Mouse (Mus musculus) myocyte (in vitro differentiated cells): Measurements from ENCODE around the gene Snx8. TPM values are rescaled to one million over a fixed set of nuclear protein-coding genes. Genes with fewer than 3 reads are reported as not detected.

ENCODE experiments used
- H3K27me3 ChIP-seq: one replicate; pipeline ENCODE4 v1.6.1; 2011; ENCODE audit not compliant: control insufficient read depth, insufficient read depth, insufficient read length
- H3K36me3 ChIP-seq: one replicate; pipeline ENCODE4 v1.6.1; 2011; ENCODE audit not compliant: control insufficient read depth, insufficient read depth
- H3K4me2 ChIP-seq: one replicate; pipeline ENCODE4 v1.6.1; 2011; ENCODE audit warnings: low read depth, control low read depth
- H3K4me3 ChIP-seq: one replicate; pipeline ENCODE4 v1.5.1; 2011; ENCODE audit warnings: mild to moderate bottlenecking, control low read depth, moderate library complexity
- H3K79me2 ChIP-seq: one replicate; pipeline ENCODE4 v1.6.1; 2011; ENCODE audit not compliant: control insufficient read depth, insufficient read depth
- H3ac ChIP-seq: one replicate; pipeline ENCODE4 v1.6.1; 2011; ENCODE audit not compliant: control insufficient read depth, insufficient read length
- CEBPB ChIP-seq: IDR thresholded peaks from 2 replicates; pipeline ENCODE4 v1.6.1; 2011; ENCODE audit warnings: mild to moderate bottlenecking, moderate library complexity; ENCODE audit not compliant: poor library complexity, insufficient read depth, severe bottlenecking
- E2F4 ChIP-seq: IDR thresholded peaks from one replicate; pipeline ENCODE4 v1.6.1; 2011; ENCODE audit warnings: mild to moderate bottlenecking, control low read depth, moderate library complexity; ENCODE audit not compliant: insufficient read depth
- MAX ChIP-seq: IDR thresholded peaks from one replicate; pipeline ENCODE4 v1.6.1; 2011; ENCODE audit warnings: low read depth, mild to moderate bottlenecking, control low read depth
- MYOD1 ChIP-seq, 3 experiments: IDR thresholded peaks; one replicate each; pipeline ENCODE4 v1.6.1; 2011; ENCODE audit warnings: control low read depth in 2 of 3, low read depth in 2 of 3, mild to moderate bottlenecking in 2 of 3, moderate library complexity in 1 of 3; ENCODE audit not compliant: insufficient read length in 2 of 3, control insufficient read depth in 1 of 3
- MYOG ChIP-seq, 3 experiments: IDR thresholded peaks; one replicate each; pipeline ENCODE4 v1.6.1; 2011; ENCODE audit warnings: control low read depth in 2 of 3, low read depth in 2 of 3, mild to moderate bottlenecking in 2 of 3; ENCODE audit not compliant: insufficient read length in 2 of 3, control insufficient read depth in 1 of 3, insufficient read depth in 1 of 3
- POLR2A ChIP-seq: IDR thresholded peaks from one replicate; pipeline ENCODE4 v1.6.1; 2011; ENCODE audit warnings: low read depth, mild to moderate bottlenecking, control low read depth, moderate library complexity; ENCODE audit not compliant: insufficient read length
- POLR2AphosphoS2 ChIP-seq: IDR thresholded peaks from one replicate; pipeline ENCODE4 v1.6.1; 2011; ENCODE audit warnings: low read depth, control low read depth; ENCODE audit not compliant: insufficient read length
- REST ChIP-seq: IDR thresholded peaks from one replicate; pipeline ENCODE4 v1.6.1; 2011; ENCODE audit warnings: mild to moderate bottlenecking, control low read depth, moderate library complexity; ENCODE audit not compliant: insufficient read depth, insufficient read length
- SRF ChIP-seq: IDR thresholded peaks from one replicate; pipeline ENCODE4 v1.6.1; 2011; ENCODE audit warnings: low read depth; ENCODE audit not compliant: control insufficient read depth, insufficient read length
- TCF12 ChIP-seq: IDR thresholded peaks from one replicate; pipeline ENCODE4 v1.6.1; 2011; ENCODE audit warnings: mild to moderate bottlenecking, control low read depth; ENCODE audit not compliant: poor library complexity, insufficient read depth, severe bottlenecking
- TCF3 ChIP-seq: IDR thresholded peaks from one replicate; pipeline ENCODE4 v1.6.1; 2011; ENCODE audit warnings: low read depth, control low read depth; ENCODE audit not compliant: insufficient read length
- USF1 ChIP-seq: IDR thresholded peaks from one replicate; pipeline ENCODE4 v1.6.1; 2011; ENCODE audit warnings: low read depth, mild to moderate bottlenecking, control low read depth, moderate library complexity
- polyA plus RNA-seq: library from polyadenylated mRNA; unstranded; fragments of >200 nt; fragmentation: generic; extraction: Trizol; gene quantifications from one replicate; pipeline ENCODE4 v1.2.1, GENCODE M21; 2012; ENCODE audit warnings: missing spikeins

The Snx8 gene
- polyA plus RNA-seq, 1 experiment: 50.5 TPM

DNA sequence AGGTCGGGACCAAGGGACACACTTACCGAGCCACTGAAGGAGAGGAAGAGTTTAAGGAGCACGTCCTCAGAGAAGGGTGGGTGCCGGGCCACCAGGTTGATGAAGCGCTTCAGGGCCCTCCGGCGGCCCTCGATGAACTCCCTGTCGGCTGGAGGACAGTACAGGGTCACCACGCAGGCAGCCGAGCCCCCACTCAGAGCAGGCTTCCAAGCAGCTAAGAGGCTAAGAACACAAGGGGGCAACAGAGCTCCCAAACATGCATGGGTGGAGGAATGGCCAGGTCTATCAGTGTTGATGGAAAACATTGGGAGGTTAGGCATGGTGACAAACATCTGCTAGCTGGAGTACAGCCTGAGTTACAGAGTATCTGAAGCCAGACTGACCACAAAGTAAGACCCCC, 33.1 kb downstream of the Snx8 start:
- no peaks in the 10 kb centered on the region for H3K27me3 ChIP-seq

DNA sequence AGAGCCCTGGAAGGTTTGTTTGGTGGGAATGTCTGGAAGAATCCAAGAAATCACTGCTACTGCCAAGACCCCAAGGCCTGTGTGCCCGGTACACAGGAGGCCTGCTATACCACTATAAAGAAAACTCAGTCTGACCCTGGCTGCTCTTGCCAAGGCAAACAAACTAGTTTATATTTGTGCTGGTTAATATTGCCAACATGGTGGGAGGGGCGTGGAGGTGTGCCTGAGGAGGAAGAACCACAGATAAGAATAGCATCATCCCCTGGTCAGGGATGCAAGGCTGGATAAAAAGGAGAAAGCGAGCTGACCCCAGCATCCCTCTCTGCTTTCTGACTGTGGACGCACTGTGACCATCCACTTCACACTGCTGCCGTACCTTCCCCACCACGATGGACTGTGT, 36.7 kb downstream of the Snx8 start:
- peaks cover 18% of the 10 kb centered on the region for H3K36me3 ChIP-seq
- TF ChIP-seq MAX: no peak
- no peak for TF ChIP-seq TCF3
- TF ChIP-seq REST: no peak
- TF ChIP-seq MYOD1 (IDR thresholded peaks at IDR 0.05; ENCODE audit: control insufficient read depth in 1 of 3, insufficient read length in 2 of 3, low read depth in 2 of 3): no peak
- TF ChIP-seq USF1: no peak
- TF ChIP-seq POLR2AphosphoS2: no peak

More for the DNA sequence above, 33.1 kb downstream of the Snx8 start:
- Histone ChIP-seq H3K36me3 (peaks cover 18% of the 10 kb centered on the region), H3ac (no peak overlapping the region), H3K4me2 (no peak overlapping the region), H3K79me2 (no peaks in the 10 kb centered on the region), H3K4me3 (no peak overlapping the region)
- no peak for TF ChIP-seq MYOD1 (IDR thresholded peaks at IDR 0.05; ENCODE audit: control insufficient read depth in 1 of 3, insufficient read length in 2 of 3, low read depth in 2 of 3)
- no peak for TF ChIP-seq TCF12
- no peak for TF ChIP-seq POLR2AphosphoS2
- TF ChIP-seq TCF3: no peak
- TF ChIP-seq E2F4: no peak
- TF ChIP-seq REST: no peak

GRCm38 (mm10) chr5:140350731-140351497, 38.1 kb downstream of the Snx8 start:
- TF ChIP-seq TCF3 (no peak), MAX (no peak), USF1 (no peak), TCF12 (no peak), MYOG (IDR thresholded peaks at IDR 0.05; ENCODE audit: control insufficient read depth in 1 of 3, insufficient read depth in 1 of 3, insufficient read length in 2 of 3, low read depth in 2 of 3) (no peak), REST (no peak), MYOD1 (IDR thresholded peaks at IDR 0.05; ENCODE audit: control insufficient read depth in 1 of 3, insufficient read length in 2 of 3, low read depth in 2 of 3) (no peak), POLR2A (no peak), POLR2AphosphoS2 (no peak), CEBPB (no peak), E2F4 (no peak), SRF (no peak)
- no peak overlapping the region for H3K4me2 ChIP-seq
- H3ac ChIP-seq: no peak overlapping the region
- no peak overlapping the region for H3K4me3 ChIP-seq
- no peaks in the 10 kb centered on the region for H3K27me3 ChIP-seq
- no peaks in the 10 kb centered on the region for H3K79me2 ChIP-seq
- H3K36me3 ChIP-seq: peaks cover 18% of the 10 kb centered on the region

More for the DNA sequence above, 36.7 kb downstream of the Snx8 start:
- H3K79me2 ChIP-seq: no peaks in the 10 kb centered on the region
- H3ac ChIP-seq: no peak overlapping the region
- H3K4me3 ChIP-seq: no peak overlapping the region
- H3K27me3 ChIP-seq: no peaks in the 10 kb centered on the region
- no peak overlapping the region for H3K4me2 ChIP-seq

GRCm38 (mm10) chr5:140349882-140350281, 39.2 kb downstream of the Snx8 start:
- Histone ChIP-seq H3K4me2 (no peak overlapping the region), H3K79me2 (no peaks in the 10 kb centered on the region), H3ac (no peak overlapping the region), H3K36me3 (peaks cover 14% of the 10 kb centered on the region), H3K4me3 (no peak overlapping the region), H3K27me3 (no peaks in the 10 kb centered on the region)
- TF ChIP-seq MAX (no peak), CEBPB (no peak), MYOG (IDR thresholded peaks at IDR 0.05; ENCODE audit: control insufficient read depth in 1 of 3, insufficient read depth in 1 of 3, insufficient read length in 2 of 3, low read depth in 2 of 3) (no peak), E2F4 (no peak), TCF3 (no peak), REST (no peak), POLR2AphosphoS2 (no peak), TCF12 (no peak), USF1 (no peak), POLR2A (no peak), SRF (no peak), MYOD1 (IDR thresholded peaks at IDR 0.05; ENCODE audit: control insufficient read depth in 1 of 3, insufficient read length in 2 of 3, low read depth in 2 of 3) (no peak)

DNA sequence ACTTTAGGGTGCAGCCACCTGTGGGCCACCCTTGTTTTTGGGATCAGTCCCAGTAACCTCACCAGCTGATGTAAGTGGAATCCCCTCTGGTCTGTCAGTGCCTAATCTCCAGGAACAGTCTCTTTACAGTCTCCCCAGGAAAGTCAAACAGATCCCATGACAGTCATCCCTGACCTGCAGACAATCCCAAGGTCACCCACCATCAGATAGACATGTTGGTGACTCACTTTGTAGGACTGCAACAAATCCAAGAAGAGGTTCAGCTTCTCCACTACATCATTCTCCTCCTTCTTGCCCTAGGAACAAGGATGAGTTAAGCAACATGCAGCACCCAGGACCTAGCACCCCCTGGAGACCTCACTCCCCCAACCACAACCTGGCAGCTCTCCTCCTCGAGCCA, 43.0 kb downstream of the Snx8 start:
- Histone ChIP-seq H3K4me2 (no peak overlapping the region), H3K79me2 (no peaks in the 10 kb centered on the region), H3K4me3 (no peak overlapping the region), H3ac (no peak overlapping the region), H3K27me3 (no peaks in the 10 kb centered on the region), H3K36me3 (peaks cover 4% of the 10 kb centered on the region)
- TF ChIP-seq SRF (no peak), USF1 (no peak)
